Mouse (Mus musculus): ENCODE measurements around the gene Tex47.

Tex47 gene

GRCm38 (mm10) chr5:7303819-7304218, at the start of gene Tex47:
Gene Tex47 (plus strand): TSS chr5:7304119.
- DNase-seq (ENCODE audit: inconsistent ontology term), result no peak

GRCm38 (mm10) chr5:7276659-7277455, 27.1 kb upstream of the Tex47 start:
- DNase-seq (ENCODE audit: inconsistent ontology term), result peak; percentile 56

- no peak for DNase-seq (ENCODE audit: inconsistent ontology term)
Observed at GRCm38 (mm10) chr5:7284336-7284735, 19.6 kb upstream of the Tex47 start.

GRCm38 (mm10) chr5:7302969-7303368, 950 bp upstream of the Tex47 start:
- DNase-seq (ENCODE audit: inconsistent ontology term), result peak; percentile 6

- DNase-seq (ENCODE audit: inconsistent ontology term), result no peak
Observed at GRCm38 (mm10) chr5:7325594-7325993, 21.7 kb downstream of the Tex47 start.

GRCm38 (mm10) chr5:7344145-7345010, 40.5 kb downstream of the Tex47 start, which contains the start of gene Zfp804b:
Gene Zfp804b (minus strand): TSS chr5:7344756.
- peak; percentile 87 for DNase-seq (ENCODE audit: inconsistent ontology term)

- DNase-seq (ENCODE audit: inconsistent ontology term), result no peak
Observed at GRCm38 (mm10) chr5:7345011-7345389, 41.1 kb downstream of the Tex47 start.

All from Muller cell, postnatal 12 days (primary cell).